Mouse (Mus musculus) myocyte (in vitro differentiated cells): ENCODE results near the gene Hist1h2ak.

Source experiments
- CEBPB ChIP-seq: IDR thresholded peaks from 2 replicates; pipeline ENCODE4 v1.6.1; 2011; ENCODE audit warnings: mild to moderate bottlenecking, moderate library complexity; ENCODE audit not compliant: poor library complexity, insufficient read depth, severe bottlenecking
- E2F4 ChIP-seq: IDR thresholded peaks from one replicate; pipeline ENCODE4 v1.6.1; 2011; ENCODE audit warnings: mild to moderate bottlenecking, control low read depth, moderate library complexity; ENCODE audit not compliant: insufficient read depth
- MAX ChIP-seq: IDR thresholded peaks from one replicate; pipeline ENCODE4 v1.6.1; 2011; ENCODE audit warnings: low read depth, mild to moderate bottlenecking, control low read depth
- MYOG ChIP-seq, 3 experiments: IDR thresholded peaks; one replicate each; pipeline ENCODE4 v1.6.1; 2011; ENCODE audit warnings: control low read depth in 2 of 3, low read depth in 2 of 3, mild to moderate bottlenecking in 2 of 3; ENCODE audit not compliant: insufficient read length in 2 of 3, control insufficient read depth in 1 of 3, insufficient read depth in 1 of 3
- POLR2A ChIP-seq: IDR thresholded peaks from one replicate; pipeline ENCODE4 v1.6.1; 2011; ENCODE audit warnings: low read depth, mild to moderate bottlenecking, control low read depth, moderate library complexity; ENCODE audit not compliant: insufficient read length
- REST ChIP-seq: IDR thresholded peaks from one replicate; pipeline ENCODE4 v1.6.1; 2011; ENCODE audit warnings: mild to moderate bottlenecking, control low read depth, moderate library complexity; ENCODE audit not compliant: insufficient read depth, insufficient read length
- SRF ChIP-seq: IDR thresholded peaks from one replicate; pipeline ENCODE4 v1.6.1; 2011; ENCODE audit warnings: low read depth; ENCODE audit not compliant: control insufficient read depth, insufficient read length
- TCF3 ChIP-seq: IDR thresholded peaks from one replicate; pipeline ENCODE4 v1.6.1; 2011; ENCODE audit warnings: low read depth, control low read depth; ENCODE audit not compliant: insufficient read length
- USF1 ChIP-seq: IDR thresholded peaks from one replicate; pipeline ENCODE4 v1.6.1; 2011; ENCODE audit warnings: low read depth, mild to moderate bottlenecking, control low read depth, moderate library complexity

- TF ChIP-seq SRF (no peak), POLR2A (no peak), E2F4 (no peak), MYOG (IDR thresholded peaks at IDR 0.05; ENCODE audit: control insufficient read depth in 1 of 3, insufficient read depth in 1 of 3, insufficient read length in 2 of 3, low read depth in 2 of 3) (no peak), MAX (no peak), TCF3 (no peak), CEBPB (no peak), REST (no peak), USF1 (no peak)
Observed at GRCm38 (mm10) chr13:21722993-21723836, 30.4 kb downstream of the Hist1h2ak start.
